Mouse (Mus musculus): Measurements from ENCODE around the gene Tmem218. TPM values are rescaled to one million over a fixed set of nuclear protein-coding genes. Genes with fewer than 3 reads are reported as not detected.

The Tmem218 gene
- polyA plus RNA-seq, 1 experiment from 2014 or later: 10.4 TPM

GRCm38 (mm10) chr9:37244600-37244999 is 36.6 kb downstream of the Tmem218 start:
- peaks cover 15% of the 10 kb centered on the region; the same call in 1 of the 2 replicates for H3K27me3 ChIP-seq (ENCODE audit: low read depth, poor library complexity, severe bottlenecking)
- H3K9me3 ChIP-seq (replicated peaks): no peaks in the 10 kb centered on the region
- H3K4me1 ChIP-seq: peaks cover 12% of the 10 kb centered on the region; the same call in 1 of the 2 replicates
- no peak overlapping the region for H3K4me3 ChIP-seq
- no peak for DNase-seq (ENCODE audit: low spot score)
- 72% methylated on average over 1 of the region's 1 CpGs for WGBS
- H3K27ac ChIP-seq: no peak overlapping the region
- no peaks in the 10 kb centered on the region for H3K36me3 ChIP-seq

- WGBS: 67% methylated on average over 2 of the region's 2 CpGs
- Histone ChIP-seq H3K36me3 (no peaks in the 10 kb centered on the region), H3K27me3 (ENCODE audit: low read depth, poor library complexity, severe bottlenecking) (peaks cover 15% of the 10 kb centered on the region; the same call in 1 of the 2 replicates), H3K4me1 (peaks cover 12% of the 10 kb centered on the region; the same call in 1 of the 2 replicates), H3K27ac (no peak overlapping the region), H3K9me3 (replicated peaks) (no peaks in the 10 kb centered on the region), H3K4me3 (no peak overlapping the region)
- no peak for DNase-seq (ENCODE audit: low spot score)
Observed at GRCm38 (mm10) chr9:37245404-37245803, 37.4 kb downstream of the Tmem218 start.

GRCm38 (mm10) chr9:37245810-37246209 is 37.8 kb downstream of the Tmem218 start:
- 93% methylated on average over 1 of the region's 1 CpGs for WGBS
- Histone ChIP-seq H3K27ac (no peak overlapping the region), H3K9me3 (replicated peaks) (no peaks in the 10 kb centered on the region), H3K36me3 (no peaks in the 10 kb centered on the region), H3K4me3 (no peak overlapping the region), H3K4me1 (peaks cover 12% of the 10 kb centered on the region; the same call in 1 of the 2 replicates), H3K27me3 (ENCODE audit: low read depth, poor library complexity, severe bottlenecking) (peaks cover 15% of the 10 kb centered on the region; the same call in 1 of the 2 replicates)
- no peak for DNase-seq (ENCODE audit: low spot score)

- no peak for DNase-seq (ENCODE audit: low spot score)
- Histone ChIP-seq H3K27ac (no peak overlapping the region), H3K4me1 (peaks cover 12% of the 10 kb centered on the region; the same call in 1 of the 2 replicates), H3K36me3 (no peaks in the 10 kb centered on the region), H3K27me3 (ENCODE audit: low read depth, poor library complexity, severe bottlenecking) (peaks cover 9% of the 10 kb centered on the region; the same call in 1 of the 2 replicates), H3K4me3 (no peak overlapping the region), H3K9me3 (replicated peaks) (no peaks in the 10 kb centered on the region)
Observed at GRCm38 (mm10) chr9:37247429-37247828, 39.4 kb downstream of the Tmem218 start.

- Histone ChIP-seq H3K27me3 (ENCODE audit: low read depth, poor library complexity, severe bottlenecking) (peaks cover 9% of the 10 kb centered on the region; the same call in 1 of the 2 replicates), H3K9me3 (replicated peaks) (no peaks in the 10 kb centered on the region), H3K27ac (no peak overlapping the region), H3K4me1 (peaks cover 12% of the 10 kb centered on the region; the same call in 1 of the 2 replicates), H3K4me3 (no peak overlapping the region), H3K36me3 (no peaks in the 10 kb centered on the region)
- DNase-seq (ENCODE audit: low spot score): no peak
- WGBS: 36% methylated on average over 3 of the region's 3 CpGs
Observed at GRCm38 (mm10) chr9:37248381-37248906, 40.4 kb downstream of the Tmem218 start.

GRCm38 (mm10) chr9:37249976-37250375 is 42.0 kb downstream of the Tmem218 start:
- no peaks in the 10 kb centered on the region for H3K9me3 ChIP-seq (replicated peaks)
- H3K27me3 ChIP-seq (ENCODE audit: low read depth, poor library complexity, severe bottlenecking): peaks cover 10% of the 10 kb centered on the region; the same call in 1 of the 2 replicates
- 84% methylated on average over 3 of the region's 3 CpGs for WGBS
- H3K4me1 ChIP-seq: peaks cover 18% of the 10 kb centered on the region
- H3K4me3 ChIP-seq: no peak overlapping the region
- H3K27ac ChIP-seq: no peak overlapping the region
- DNase-seq (ENCODE audit: low spot score): no peak
- no peaks in the 10 kb centered on the region for H3K36me3 ChIP-seq

GRCm38 (mm10) chr9:37250631-37251030 is 42.6 kb downstream of the Tmem218 start:
- DNase-seq (ENCODE audit: low spot score): no peak
- Histone ChIP-seq H3K36me3 (no peaks in the 10 kb centered on the region), H3K4me3 (no peak overlapping the region), H3K27me3 (ENCODE audit: low read depth, poor library complexity, severe bottlenecking) (peaks cover 10% of the 10 kb centered on the region; the same call in 1 of the 2 replicates), H3K9me3 (replicated peaks) (no peaks in the 10 kb centered on the region), H3K27ac (no peak overlapping the region), H3K4me1 (peaks cover 25% of the 10 kb centered on the region)
- WGBS: 85% methylated on average over 6 of the region's 6 CpGs

- H3K27ac ChIP-seq: peak overlapping the region; percentile 74
- H3K27me3 ChIP-seq (ENCODE audit: low read depth, poor library complexity, severe bottlenecking): peaks cover 21% of the 10 kb centered on the region; the same call in 1 of the 2 replicates
- H3K36me3 ChIP-seq: no peaks in the 10 kb centered on the region
- H3K4me3 ChIP-seq: peak overlapping the region; percentile 60
- peaks cover 15% of the 10 kb centered on the region for H3K4me1 ChIP-seq
- no peaks in the 10 kb centered on the region for H3K9me3 ChIP-seq (replicated peaks)
- no peak for DNase-seq (ENCODE audit: low spot score)
- 22% methylated on average over 6 of the region's 6 CpGs for WGBS
Observed at GRCm38 (mm10) chr9:37254531-37255110, 46.6 kb downstream of the Tmem218 start.

GRCm38 (mm10) chr9:37255149-37255888 is 47.3 kb downstream of the Tmem218 start, which contains the start of gene Slc37a2:
Gene Slc37a2, minus strand, starts transcription at chr9:37255738.
- Histone ChIP-seq H3K4me3 (peak within 1 kb of the TSS; percentile 60), H3K27me3 (ENCODE audit: low read depth, poor library complexity, severe bottlenecking) (peaks cover 21% of the 10 kb centered on the region; the same call in 1 of the 2 replicates), H3K9me3 (replicated peaks) (no peaks in the 10 kb centered on the region), H3K4me1 (peaks cover 15% of the 10 kb centered on the region), H3K36me3 (no peaks in the 10 kb centered on the region), H3K27ac (peak within 1 kb of the TSS; percentile 74)
- peak; percentile 74 for DNase-seq (ENCODE audit: low spot score)
- WGBS: 3% methylated on average over 38 of the region's 38 CpGs

- Histone ChIP-seq H3K4me3 (peak overlapping the region; percentile 60), H3K27me3 (ENCODE audit: low read depth, poor library complexity, severe bottlenecking) (peaks cover 21% of the 10 kb centered on the region; the same call in 1 of the 2 replicates), H3K27ac (peak overlapping the region; percentile 74), H3K4me1 (peaks cover 15% of the 10 kb centered on the region), H3K9me3 (replicated peaks) (no peaks in the 10 kb centered on the region), H3K36me3 (no peaks in the 10 kb centered on the region)
- WGBS: 40% methylated on average over 7 of the region's 7 CpGs
- DNase-seq (ENCODE audit: low spot score): peak; percentile 62
Observed at GRCm38 (mm10) chr9:37255889-37256225, 47.8 kb downstream of the Tmem218 start.

GRCm38 (mm10) chr9:37266622-37267021 is 58.6 kb downstream of the Tmem218 start:
- DNase-seq (ENCODE audit: low spot score): no peak
- H3K9me3 ChIP-seq (replicated peaks): no peaks in the 10 kb centered on the region
- no peaks in the 10 kb centered on the region for H3K27me3 ChIP-seq (ENCODE audit: low read depth, poor library complexity, severe bottlenecking)
- H3K27ac ChIP-seq: no peak overlapping the region
- 93% methylated on average over 2 of the region's 2 CpGs for WGBS
- H3K4me3 ChIP-seq: no peak overlapping the region
- H3K4me1 ChIP-seq: no peaks in the 10 kb centered on the region
- H3K36me3 ChIP-seq: no peaks in the 10 kb centered on the region

Data from limb, embryonic 10.5 days (tissue).